Mouse (Mus musculus): ENCODE measurements at regions not wholly inside any gene's neighbourhood (a gene's known extent, or its start where the extent isn't known, plus 50 kb on each side); places are given as distances from the start of the nearest gene placed in this dataset.
A peak's percentile ranks its signal among the peaks of the same experiment; 100 is the strongest.

GRCm38 (mm10) chr5:126954634-126955033 lies 287.0 kb upstream of the Tmem132c start:
- DNase-seq (ENCODE audit: low spot score) = no peak

GRCm38 (mm10) chr5:126964577-126964976 lies 277.0 kb upstream of the Tmem132c start:
- no peak for DNase-seq (ENCODE audit: low spot score)

- no peak for DNase-seq (ENCODE audit: low spot score)
Measured at GRCm38 (mm10) chr5:126967076-126967475, 274.5 kb upstream of the Tmem132c start.

- DNase-seq (ENCODE audit: low spot score) = no peak
Measured at GRCm38 (mm10) chr5:126969373-126969772, 272.2 kb upstream of the Tmem132c start.

- DNase-seq (ENCODE audit: low spot score) = no peak
Measured at GRCm38 (mm10) chr5:126971284-126971683, 270.3 kb upstream of the Tmem132c start.

GRCm38 (mm10) chr5:126971981-126972380 lies 269.6 kb upstream of the Tmem132c start:
- DNase-seq (ENCODE audit: low spot score) = no peak

DNA sequence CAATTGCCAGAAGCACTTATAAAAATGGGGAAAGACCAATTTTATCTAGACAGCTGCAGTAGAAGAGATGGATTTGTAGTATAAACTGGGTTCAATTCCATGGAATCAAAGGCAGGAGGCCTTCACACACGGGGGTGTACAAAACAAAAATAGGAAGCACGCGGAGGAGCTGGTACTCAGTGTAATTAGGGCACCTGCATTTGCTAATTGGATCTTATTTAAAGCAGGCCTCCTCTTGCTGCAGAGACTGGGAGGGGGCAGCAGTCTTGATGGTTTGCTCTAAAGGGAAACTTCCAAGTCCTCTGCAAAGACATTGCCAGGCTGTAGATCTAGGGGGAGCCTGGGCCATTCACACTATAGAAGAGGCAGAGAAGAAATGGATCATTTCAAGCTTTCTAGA lies 268.2 kb upstream of the Tmem132c start:
- DNase-seq (ENCODE audit: low spot score) = no peak

DNA sequence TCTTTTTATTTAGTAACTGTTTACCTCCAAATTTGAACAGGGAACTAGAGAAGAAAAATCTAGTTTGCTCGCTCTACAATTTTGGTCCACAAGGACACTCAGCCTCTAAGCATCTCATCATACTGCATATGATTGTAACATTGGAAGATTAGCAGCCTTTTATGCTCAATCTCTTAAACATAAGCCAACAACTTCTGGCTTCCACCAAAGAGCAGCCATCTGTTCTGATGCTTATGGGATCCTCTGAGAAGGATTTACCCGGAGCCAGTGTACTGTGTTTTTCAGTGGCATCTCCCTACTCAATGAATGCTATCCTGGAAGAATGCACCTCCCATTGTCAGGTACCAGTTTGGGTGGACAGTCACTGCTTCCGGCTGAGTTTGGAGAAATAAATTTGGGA lies 267.0 kb upstream of the Tmem132c start:
- no peak for DNase-seq (ENCODE audit: low spot score)

DNA sequence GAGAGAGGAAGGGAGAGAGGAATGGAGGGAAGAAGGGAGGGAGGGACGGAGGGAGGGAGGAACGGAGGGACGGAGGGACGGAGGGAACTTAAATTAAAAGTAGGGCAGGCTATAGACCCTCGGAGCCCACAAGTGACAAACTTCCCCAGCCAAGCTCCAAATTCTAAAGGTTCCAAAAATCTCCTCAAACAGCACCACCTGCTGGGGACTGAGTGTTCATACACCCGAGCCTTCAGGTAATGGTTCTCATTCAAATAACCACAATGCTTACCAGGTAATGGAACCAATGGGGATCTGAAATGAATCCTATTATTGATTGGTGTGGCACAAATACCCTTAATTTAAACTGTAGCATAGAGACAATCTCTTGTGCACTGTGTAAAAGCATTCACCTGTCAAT lies 246.0 kb upstream of the Tmem132c start:
- no peak for DNase-seq (ENCODE audit: low spot score)

- DNase-seq (ENCODE audit: low spot score) = no peak
Measured at GRCm38 (mm10) chr5:127014166-127014565, 227.4 kb upstream of the Tmem132c start.

DNA sequence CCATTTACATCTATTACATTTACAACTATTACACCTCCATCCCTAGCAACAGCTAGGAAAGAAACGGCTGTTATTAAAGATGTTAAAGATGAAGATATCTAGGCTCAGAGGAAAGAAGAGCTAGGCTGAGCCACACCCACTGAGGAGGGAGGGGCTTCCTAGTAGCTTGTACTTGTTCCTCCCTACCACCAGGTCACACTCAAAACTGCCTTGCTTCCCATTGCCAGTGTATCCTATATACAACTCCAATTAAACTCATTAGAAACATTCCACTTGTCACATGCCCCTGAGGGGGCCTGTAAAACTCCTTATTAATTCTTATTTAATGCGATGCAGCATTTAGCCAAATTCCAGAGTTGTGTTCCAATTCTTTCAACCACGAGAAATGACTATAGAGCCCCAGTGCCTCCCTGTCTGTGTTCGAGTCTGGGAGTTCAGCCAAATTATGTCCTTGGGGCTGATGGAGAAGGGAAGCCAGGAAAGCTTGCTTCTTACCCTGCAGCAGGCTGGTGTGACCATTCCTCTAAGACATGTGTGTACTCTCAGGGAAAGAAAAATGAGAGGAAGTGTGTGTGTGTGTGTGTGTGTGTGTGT lies 225.0 kb upstream of the Tmem132c start:
- peak; percentile 1 for DNase-seq (ENCODE audit: low spot score)

DNA sequence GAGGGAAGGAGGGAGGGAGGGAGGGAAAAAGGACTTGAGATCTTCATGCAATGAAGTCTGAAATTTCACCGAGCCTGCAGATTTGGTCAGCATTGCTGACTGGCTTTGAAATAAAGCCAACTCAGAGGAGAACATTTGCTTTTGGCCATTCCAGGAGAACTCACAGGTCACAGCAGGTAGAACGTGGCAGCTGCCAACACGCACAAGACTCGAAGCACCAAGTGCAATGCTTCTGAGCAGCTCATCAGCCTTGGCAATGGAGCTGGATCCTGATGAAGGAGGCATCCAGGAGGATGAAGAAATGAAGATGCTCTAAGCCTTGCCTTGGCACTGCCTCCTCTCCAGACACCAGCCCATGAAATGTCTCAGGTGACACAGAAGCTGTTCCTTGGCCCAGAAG lies 223.6 kb upstream of the Tmem132c start:
- DNase-seq (ENCODE audit: low spot score) = no peak

- DNase-seq (ENCODE audit: low spot score) = no peak
Measured at GRCm38 (mm10) chr5:127036472-127036871, 205.1 kb upstream of the Tmem132c start.

DNA sequence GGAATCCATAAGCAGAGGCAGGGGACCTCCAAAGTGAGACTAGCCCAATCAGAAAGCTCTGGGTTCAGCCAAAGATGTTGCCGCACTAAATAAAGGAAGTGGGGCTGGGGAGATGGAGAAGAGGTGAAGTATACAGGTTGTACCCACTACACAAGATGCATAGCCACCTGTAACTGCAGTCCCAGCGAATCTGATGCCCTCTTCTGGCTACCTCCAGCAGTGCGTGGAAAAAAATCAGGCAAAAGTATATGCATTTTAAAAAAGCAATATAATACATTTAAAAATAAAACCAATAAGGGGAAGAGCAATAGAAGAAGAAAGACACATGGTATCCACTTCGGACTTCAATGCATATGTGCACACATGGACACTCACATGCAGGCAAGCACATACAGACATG lies 183.8 kb upstream of the Tmem132c start:
- no peak for DNase-seq (ENCODE audit: low spot score)

- no peak for DNase-seq (ENCODE audit: low spot score)
Measured at GRCm38 (mm10) chr5:127074327-127074726, 167.3 kb upstream of the Tmem132c start.

Data from ovary, postnatal 14 days (tissue).